Mouse (Mus musculus) olfactory bulb, adult 2 months (tissue): ENCODE measurements around the gene Ltbp4. TPM values are rescaled to one million over a fixed set of nuclear protein-coding genes. Genes with fewer than 3 reads are reported as not detected.

Source experiments
- H3K27ac ChIP-seq: fragments of 200-500 bp; 2 replicates; pipeline ENCODE4 v1.5.1; 2012; ENCODE audit warnings: low read depth, low read length; ENCODE audit not compliant: insufficient read depth
- H3K4me1 ChIP-seq: fragments of 200-500 bp; 2 replicates; pipeline ENCODE4 v1.6.1; 2012; ENCODE audit warnings: low read length; ENCODE audit not compliant: control insufficient read depth, insufficient read depth
- H3K4me3 ChIP-seq: fragments of 200-500 bp; 2 replicates; pipeline ENCODE4 v1.5.1; 2012; ENCODE audit warnings: mild to moderate bottlenecking, low read depth, low read length, moderate library complexity; ENCODE audit not compliant: insufficient read depth
- CTCF ChIP-seq: fragments of 200-500 bp; IDR thresholded peaks from 2 replicates; pipeline ENCODE4 v1.5.1; 2012; ENCODE audit warnings: low read depth, mild to moderate bottlenecking, low read length, moderate library complexity; ENCODE audit not compliant: insufficient read depth
- POLR2A ChIP-seq: fragments of 200-500 bp; IDR thresholded peaks from 2 replicates; pipeline ENCODE4 v1.6.1; 2012; ENCODE audit warnings: mild to moderate bottlenecking, low read depth, low read length, moderate library complexity; ENCODE audit not compliant: insufficient read depth
- WGBS: fragments of 180-500 bp; shearing (Covaris S2); methylation state at CpG from one replicate; pipeline ENCODE4 v1.1.7; 2018; 5-methylcytosine and 5-hydroxymethylcytosine counted together
- polyA plus RNA-seq: library from polyadenylated mRNA; stranded (reverse); fragments of >200 nt; gene quantifications from 2 replicates; pipeline ENCODE4 v1.2.4, GENCODE M21; 2012; ENCODE audit warnings: low replicate concordance; ENCODE audit not compliant: missing spikeins, insufficient read depth, insufficient read length

Gene Ltbp4
- not detected in 2 replicates for polyA plus RNA-seq

DNA sequence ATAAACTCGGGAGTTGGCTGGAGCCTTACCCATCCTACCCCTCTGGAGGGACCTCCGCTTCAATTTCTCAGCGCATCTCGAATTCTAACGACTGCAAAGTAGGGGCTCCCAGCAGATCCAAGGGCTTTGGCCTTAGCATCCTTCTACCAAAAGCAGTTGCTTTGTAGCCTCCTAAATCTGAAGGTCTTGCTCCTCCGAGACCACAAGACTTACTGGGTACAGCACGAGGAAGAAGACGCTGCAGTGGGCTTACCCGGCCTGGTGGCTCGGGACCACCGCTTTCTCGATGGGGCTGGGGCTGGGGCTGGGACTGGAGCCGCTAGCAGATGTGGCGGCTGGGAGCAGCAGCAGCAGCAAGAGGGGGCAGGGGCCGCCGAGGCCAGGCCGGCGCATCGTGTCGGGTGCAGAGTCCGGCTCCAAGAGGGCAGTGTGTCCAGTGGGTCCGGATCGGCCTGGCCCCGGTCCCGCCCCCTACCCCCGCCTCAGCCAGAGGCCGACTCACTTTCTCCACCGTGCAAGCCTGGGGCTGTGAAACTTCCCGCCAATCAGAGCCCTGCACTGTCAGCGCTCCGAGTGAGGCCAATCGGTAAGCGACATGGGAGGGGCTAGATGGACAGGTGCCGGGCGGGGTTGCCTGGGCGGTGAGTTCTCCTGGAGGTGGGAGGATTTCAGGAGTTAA lies at the start of gene Ltbp4:
TSS of gene Ltbp4 (minus strand) at position 518 of the 679 bp plus-strand sequence.
- Histone ChIP-seq H3K4me1 (peaks cover 43% of the 10 kb centered on the region), H3K27ac (no peak within 1 kb of the TSS)
- WGBS = 19% methylated on average over 36 of the region's 36 CpGs

DNA sequence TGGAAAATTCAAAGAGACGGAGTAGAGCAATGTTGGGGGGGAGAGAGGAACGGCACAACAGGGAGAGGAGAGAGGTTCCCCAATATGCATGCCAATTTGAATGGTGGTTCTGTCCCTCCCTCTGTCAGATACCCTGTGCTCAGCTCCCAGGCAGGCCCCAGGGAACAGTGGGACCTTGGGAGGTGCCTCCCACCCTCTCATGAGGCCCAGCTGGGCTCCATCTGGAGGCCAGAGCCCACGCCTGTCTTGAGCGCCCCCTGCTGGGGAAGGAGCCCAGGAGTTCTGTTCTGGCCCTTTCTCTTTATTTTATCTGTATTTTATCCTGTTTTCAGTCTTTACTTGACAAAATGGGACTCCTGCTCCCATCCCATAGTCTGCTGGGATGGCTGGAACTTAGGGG lies 47.2 kb upstream of the Ltbp4 start:
- no peaks in the 10 kb centered on the region for H3K4me1 ChIP-seq
- 28% methylated on average over 4 of the region's 4 CpGs for WGBS
- TF ChIP-seq POLR2A (no peak), CTCF (peak; percentile 75)
- no peak overlapping the region for H3K27ac ChIP-seq
- no peak overlapping the region for H3K4me3 ChIP-seq

More for the DNA sequence above, at the start of gene Ltbp4:
- TF ChIP-seq CTCF = no peak
- TF ChIP-seq POLR2A = no peak
- peak within 1 kb of the TSS; percentile 34 for H3K4me3 ChIP-seq

DNA sequence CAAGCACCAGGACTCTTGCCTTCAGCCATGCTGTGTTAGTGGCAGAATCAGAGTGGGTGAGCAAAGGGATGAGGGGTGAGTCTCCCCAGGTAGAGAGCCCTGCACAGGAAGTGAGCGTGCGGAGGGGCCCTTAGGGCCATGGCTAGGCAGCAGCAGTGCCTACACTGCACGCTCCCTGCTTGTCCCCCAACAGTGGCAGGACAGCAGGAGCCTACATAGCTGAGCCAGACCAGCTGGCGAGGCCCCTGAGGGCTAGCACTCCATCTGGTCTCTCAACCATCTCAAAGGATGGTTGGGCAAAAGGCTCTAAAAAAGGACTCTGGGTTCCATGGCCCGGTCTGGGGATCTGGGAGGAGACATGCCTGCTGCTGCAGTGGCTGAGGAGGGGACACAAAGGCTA lies 46.6 kb upstream of the Ltbp4 start:
- WGBS = 93% methylated on average over 5 of the region's 5 CpGs

DNA sequence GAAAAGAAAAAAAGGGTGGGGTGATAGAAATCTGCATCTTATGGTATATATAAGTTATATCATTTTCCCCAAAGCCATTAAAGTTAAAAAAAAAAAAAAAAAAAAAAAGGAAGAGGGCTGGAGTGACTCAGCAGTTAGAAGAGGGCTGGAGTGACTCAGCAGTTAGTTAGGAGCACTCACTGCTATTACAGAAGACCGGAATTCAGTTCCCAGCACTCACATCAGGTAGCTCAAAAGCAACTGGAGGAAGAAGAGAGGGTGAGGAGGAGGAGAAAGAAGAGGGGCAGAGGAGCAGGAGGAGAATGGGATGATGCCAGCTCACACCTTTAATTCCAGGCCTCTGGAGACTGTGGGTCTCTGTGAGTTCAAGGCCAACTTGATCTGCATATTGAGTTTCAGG lies 45.7 kb upstream of the Ltbp4 start:
- H3K4me1 ChIP-seq = no peaks in the 10 kb centered on the region

More for the DNA sequence above, 46.6 kb upstream of the Ltbp4 start:
- H3K4me3 ChIP-seq = no peak overlapping the region
- H3K4me1 ChIP-seq = no peaks in the 10 kb centered on the region
- no peak for TF ChIP-seq POLR2A
- no peak overlapping the region for H3K27ac ChIP-seq

DNA sequence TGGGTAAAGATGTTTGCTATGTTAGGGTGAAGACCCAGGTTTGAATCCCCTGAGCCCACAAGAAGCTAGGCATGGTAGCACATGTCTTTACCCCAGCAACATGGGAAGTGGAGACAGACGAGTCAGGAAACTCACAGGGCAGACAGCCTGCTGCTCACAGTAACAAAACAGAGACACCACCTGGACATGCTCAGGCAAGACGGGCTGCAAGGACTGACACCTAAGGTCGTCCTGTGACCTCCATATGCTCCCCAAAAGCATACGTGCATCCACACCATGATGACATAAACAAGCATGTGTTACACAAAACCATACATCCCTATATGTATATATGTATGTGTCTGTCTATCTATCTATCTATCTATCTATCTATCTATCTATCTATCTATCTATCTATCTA lies 44.1 kb upstream of the Ltbp4 start:
- Histone ChIP-seq H3K4me1 (no peaks in the 10 kb centered on the region), H3K27ac (no peak overlapping the region), H3K4me3 (no peak overlapping the region)
- TF ChIP-seq POLR2A (no peak), CTCF (no peak)
- WGBS = 61% methylated on average over 4 of the region's 4 CpGs

More for the DNA sequence above, 45.7 kb upstream of the Ltbp4 start:
- no peak for TF ChIP-seq POLR2A
- TF ChIP-seq CTCF = no peak
- no peak overlapping the region for H3K4me3 ChIP-seq
- WGBS = 83% methylated on average over 1 of the region's 1 CpGs
- no peak overlapping the region for H3K27ac ChIP-seq

DNA sequence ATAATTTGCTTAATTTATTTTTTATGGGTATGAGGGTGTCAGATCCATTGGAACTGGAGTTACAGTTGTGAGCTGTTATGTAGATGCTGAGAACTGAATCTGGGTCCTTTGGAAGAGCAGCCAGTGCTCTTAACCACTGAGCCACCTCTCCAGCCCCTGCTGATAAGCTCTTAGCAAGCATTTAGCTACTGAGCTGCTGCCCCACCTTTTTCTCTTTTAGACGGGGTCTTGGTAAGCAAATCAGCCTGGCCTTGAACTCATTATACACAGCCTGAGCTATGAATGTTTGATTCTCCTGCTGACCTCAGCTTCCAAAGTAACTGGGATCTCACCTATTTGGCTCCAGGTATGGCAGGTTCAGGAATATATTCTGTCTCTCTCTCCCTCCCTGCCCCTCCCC lies 43.5 kb upstream of the Ltbp4 start:
- Histone ChIP-seq H3K4me3 (no peak overlapping the region), H3K27ac (no peak overlapping the region), H3K4me1 (no peaks in the 10 kb centered on the region)
- 52% methylated on average over 1 of the region's 1 CpGs for WGBS
- TF ChIP-seq CTCF = no peak
- no peak for TF ChIP-seq POLR2A

DNA sequence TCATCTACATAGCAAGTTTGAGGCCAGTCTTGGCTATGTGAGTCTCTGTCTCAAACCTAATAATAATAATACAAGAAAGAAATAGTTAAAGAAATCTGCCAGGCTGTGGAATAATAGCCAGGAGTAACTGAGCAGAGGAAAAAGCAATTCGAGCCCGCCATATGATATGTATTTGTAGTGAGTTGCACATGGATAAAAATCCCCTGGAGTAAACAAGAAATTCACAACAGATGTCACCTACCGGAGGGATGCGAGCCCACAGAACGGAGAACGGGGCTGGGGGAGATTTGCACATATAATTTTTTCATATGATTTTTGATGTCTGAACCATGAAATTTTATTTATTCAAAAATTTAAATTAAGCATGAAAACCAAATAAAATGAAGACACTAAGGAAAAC lies 42.3 kb upstream of the Ltbp4 start:
- no peak overlapping the region for H3K27ac ChIP-seq
- TF ChIP-seq POLR2A = no peak
- no peak for TF ChIP-seq CTCF
- no peak overlapping the region for H3K4me3 ChIP-seq
- 87% methylated on average over 6 of the region's 6 CpGs for WGBS
- H3K4me1 ChIP-seq = peaks cover 4% of the 10 kb centered on the region; the same call in 1 of the 2 replicates

DNA sequence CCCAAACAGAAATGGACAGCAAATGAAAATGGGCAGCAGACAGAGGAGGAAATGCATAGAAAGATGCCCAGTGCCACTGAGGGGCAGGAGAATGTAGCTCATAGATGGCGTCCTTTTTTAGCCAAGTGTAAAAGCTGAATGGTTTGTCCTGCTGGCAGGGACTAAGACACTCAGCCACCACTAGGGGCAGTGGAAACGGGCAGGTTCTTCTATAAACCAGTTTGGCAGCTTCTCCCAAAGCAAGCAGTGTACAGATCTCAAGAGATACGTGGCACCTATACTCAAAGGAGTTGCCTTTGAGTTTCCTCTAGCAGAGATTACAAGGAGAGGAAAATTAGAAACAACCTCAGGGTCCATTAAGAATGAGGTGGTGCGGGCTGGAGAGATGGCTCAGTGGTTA lies 40.9 kb upstream of the Ltbp4 start:
- WGBS = 32% methylated on average over 4 of the region's 4 CpGs
- TF ChIP-seq CTCF = no peak
- no peak for TF ChIP-seq POLR2A
- H3K4me3 ChIP-seq = no peak overlapping the region
- peaks cover 4% of the 10 kb centered on the region; the same call in 1 of the 2 replicates for H3K4me1 ChIP-seq
- H3K27ac ChIP-seq = no peak overlapping the region

DNA sequence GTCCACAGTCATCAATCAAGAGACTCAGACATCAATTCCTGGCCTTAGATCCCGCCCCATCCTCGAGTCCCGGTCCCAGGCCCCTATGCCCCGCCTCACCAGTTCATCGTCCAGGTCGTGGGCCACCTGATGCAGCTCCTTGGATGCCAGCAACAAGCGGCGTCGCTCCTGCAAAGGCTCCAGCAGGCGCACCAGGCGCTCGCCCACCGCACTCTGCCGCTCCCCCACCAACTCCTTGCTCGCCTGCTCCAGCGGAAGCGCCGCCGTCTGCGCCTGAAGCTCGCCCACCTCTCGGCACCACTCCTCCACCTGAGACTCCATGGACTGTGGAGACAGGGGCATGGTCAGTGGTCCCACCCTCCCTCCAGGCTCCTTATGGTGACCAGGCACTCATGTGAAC lies 37.8 kb upstream of the Ltbp4 start:
- Histone ChIP-seq H3K27ac (no peak overlapping the region), H3K4me3 (no peak overlapping the region), H3K4me1 (peaks cover 9% of the 10 kb centered on the region)
- WGBS = 28% methylated on average over 22 of the region's 22 CpGs
- TF ChIP-seq POLR2A (no peak), CTCF (no peak)
